Mouse (Mus musculus): ENCODE results near the gene Elof1.
"Not testable (repeated sequence)": the region's sequence is repeated elsewhere in the genome, so short reads cannot be mapped to it uniquely, and the experiment has no call there.

The Elof1 gene

GRCm38 (mm10) chr9:22116740-22117426 is at the start of gene Elof1:
Elof1 (minus strand) TSS chr9:22117172.
- DNase-seq (ENCODE audit: low spot score), result peak; percentile 95

GRCm38 (mm10) chr9:22166686-22167085 is 49.7 kb upstream of the Elof1 start:
- no peak for DNase-seq (ENCODE audit: low spot score)

GRCm38 (mm10) chr9:22165964-22166363 is 49.0 kb upstream of the Elof1 start:
- no peak for DNase-seq (ENCODE audit: low spot score)

- no peak for DNase-seq (ENCODE audit: low spot score)
These were observed 48.0 kb upstream of the Elof1 start for GRCm38 (mm10) chr9:22164711-22165668.

- no peak for DNase-seq (ENCODE audit: low spot score)
These were observed 45.9 kb upstream of the Elof1 start for GRCm38 (mm10) chr9:22162912-22163311.

- DNase-seq (ENCODE audit: low spot score), result no peak
These were observed 45.3 kb upstream of the Elof1 start for GRCm38 (mm10) chr9:22162305-22162704.

- DNase-seq (ENCODE audit: low spot score), result no peak
These were observed 44.3 kb upstream of the Elof1 start for GRCm38 (mm10) chr9:22161299-22161698.

- DNase-seq (ENCODE audit: low spot score), result no peak
These were observed 40.7 kb upstream of the Elof1 start for GRCm38 (mm10) chr9:22157516-22158265.

GRCm38 (mm10) chr9:22156497-22157245 is 39.7 kb upstream of the Elof1 start, which contains the start of gene Pigyl:
Pigyl (plus strand) TSS chr9:22156846.
- peak; percentile 97 for DNase-seq (ENCODE audit: low spot score)

- no peak for DNase-seq (ENCODE audit: low spot score)
These were observed 38.6 kb upstream of the Elof1 start for GRCm38 (mm10) chr9:22155614-22156013.

- DNase-seq (ENCODE audit: low spot score), result no peak
These were observed 36.8 kb upstream of the Elof1 start for GRCm38 (mm10) chr9:22153810-22154209.

GRCm38 (mm10) chr9:22150946-22151345 is 34.0 kb upstream of the Elof1 start:
- no peak for DNase-seq (ENCODE audit: low spot score)

- not testable (repeated sequence) for DNase-seq (ENCODE audit: low spot score)
These were observed 33.3 kb upstream of the Elof1 start for GRCm38 (mm10) chr9:22150249-22150693.

- DNase-seq (ENCODE audit: low spot score), result no peak
These were observed 32.7 kb upstream of the Elof1 start for GRCm38 (mm10) chr9:22149426-22150248.

- no peak for DNase-seq (ENCODE audit: low spot score)
These were observed 27.5 kb upstream of the Elof1 start for GRCm38 (mm10) chr9:22144304-22144965.

GRCm38 (mm10) chr9:22143108-22144037 is 26.4 kb upstream of the Elof1 start:
- peak; percentile 65 for DNase-seq (ENCODE audit: low spot score)

- no peak for DNase-seq (ENCODE audit: low spot score)
These were observed 22.8 kb upstream of the Elof1 start for GRCm38 (mm10) chr9:22139746-22140145.

GRCm38 (mm10) chr9:22138480-22138879 is 21.5 kb upstream of the Elof1 start:
- DNase-seq (ENCODE audit: low spot score), result no peak

Data from left cerebral cortex, adult 11 months (tissue).